Mouse (Mus musculus): Measurements from ENCODE around the gene Susd6. TPM values are rescaled to one million over a fixed set of nuclear protein-coding genes. Genes with fewer than 3 reads are reported as not detected.

The Susd6 gene
- polyA plus RNA-seq, 1 experiment from 2014 or later = 11.7 TPM

- H3K4me2 ChIP-seq (ENCODE audit: low read length) = no peak overlapping the region
- WGBS = 51% methylated on average over 4 of the region's 4 CpGs
- H3K4me3 ChIP-seq (ENCODE audit: low read depth, low read length) = no peak overlapping the region
- DNase-seq (ENCODE audit: low spot score) (no peak), ATAC-seq (no peak)
- peaks cover 37% of the 10 kb centered on the region for H3K36me3 ChIP-seq (ENCODE audit: control insufficient read depth, insufficient read depth, low read length)
- H3K4me1 ChIP-seq (ENCODE audit: control insufficient read depth, insufficient read depth, low read length) = no peaks in the 10 kb centered on the region
- H3K9ac ChIP-seq (ENCODE audit: low read length) = no peak overlapping the region
- H3K27ac ChIP-seq (ENCODE audit: low read depth, low read length) = no peak overlapping the region
- H3K27me3 ChIP-seq (replicated peaks; ENCODE audit: control insufficient read depth, insufficient read depth, low read length) = no peaks in the 10 kb centered on the region
- H3K9me3 ChIP-seq (replicated peaks; ENCODE audit: control insufficient read depth, low read length) = no peaks in the 10 kb centered on the region
These were observed 89.0 kb downstream of the Susd6 start for GRCm38 (mm10) chr12:80879267-80879666.

GRCm38 (mm10) chr12:80881121-80881520 is 90.8 kb downstream of the Susd6 start:
- Histone ChIP-seq H3K27me3 (replicated peaks; ENCODE audit: control insufficient read depth, insufficient read depth, low read length) (no peaks in the 10 kb centered on the region), H3K9me3 (replicated peaks; ENCODE audit: control insufficient read depth, low read length) (no peaks in the 10 kb centered on the region), H3K4me3 (ENCODE audit: low read depth, low read length) (no peak overlapping the region), H3K9ac (ENCODE audit: low read length) (no peak overlapping the region), H3K4me1 (ENCODE audit: control insufficient read depth, insufficient read depth, low read length) (no peaks in the 10 kb centered on the region), H3K36me3 (ENCODE audit: control insufficient read depth, insufficient read depth, low read length) (peaks cover 21% of the 10 kb centered on the region), H3K4me2 (ENCODE audit: low read length) (no peak overlapping the region), H3K27ac (ENCODE audit: low read depth, low read length) (no peak overlapping the region)
- DNase-seq (ENCODE audit: low spot score) (no peak), ATAC-seq (no peak)
- 95% methylated on average over 3 of the region's 3 CpGs for WGBS

DNA sequence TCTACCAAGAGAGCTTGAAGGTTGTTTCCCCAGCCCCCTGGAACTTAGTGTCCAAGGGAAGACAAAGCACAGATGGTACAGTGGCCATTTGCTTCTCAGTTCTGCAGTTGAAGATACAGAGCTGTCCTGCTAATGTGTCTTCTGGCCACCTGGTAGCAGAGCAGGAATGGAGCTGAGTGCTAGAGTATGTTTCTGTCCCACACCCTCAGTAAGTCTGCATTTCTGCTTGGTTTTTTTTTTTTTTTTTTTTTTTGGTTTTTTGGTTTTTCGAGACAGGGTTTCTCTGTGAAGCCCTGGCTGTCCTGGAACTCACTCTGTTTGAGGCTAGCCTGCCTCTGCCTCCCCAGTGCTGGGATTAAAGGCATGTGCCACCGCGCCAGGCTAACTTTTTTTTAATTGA is 93.0 kb downstream of the Susd6 start:
- Histone ChIP-seq H3K36me3 (ENCODE audit: control insufficient read depth, insufficient read depth, low read length) (no peaks in the 10 kb centered on the region; the same call in 1 of the 2 replicates), H3K4me2 (ENCODE audit: low read length) (no peak overlapping the region), H3K4me3 (ENCODE audit: low read depth, low read length) (no peak overlapping the region), H3K27ac (ENCODE audit: low read depth, low read length) (no peak overlapping the region), H3K4me1 (ENCODE audit: control insufficient read depth, insufficient read depth, low read length) (no peaks in the 10 kb centered on the region), H3K9ac (ENCODE audit: low read length) (no peak overlapping the region), H3K27me3 (replicated peaks; ENCODE audit: control insufficient read depth, insufficient read depth, low read length) (no peaks in the 10 kb centered on the region), H3K9me3 (replicated peaks; ENCODE audit: control insufficient read depth, low read length) (no peaks in the 10 kb centered on the region)
- DNase-seq (ENCODE audit: low spot score) (no peak), ATAC-seq (no peak)
- 92% methylated on average over 3 of the region's 3 CpGs for WGBS

GRCm38 (mm10) chr12:80883881-80884280 is 93.6 kb downstream of the Susd6 start:
- WGBS = 78% methylated on average over 5 of the region's 5 CpGs
- Histone ChIP-seq H3K4me3 (ENCODE audit: low read depth, low read length) (no peak overlapping the region), H3K9me3 (replicated peaks; ENCODE audit: control insufficient read depth, low read length) (no peaks in the 10 kb centered on the region), H3K36me3 (ENCODE audit: control insufficient read depth, insufficient read depth, low read length) (no peaks in the 10 kb centered on the region), H3K27me3 (replicated peaks; ENCODE audit: control insufficient read depth, insufficient read depth, low read length) (no peaks in the 10 kb centered on the region), H3K4me1 (ENCODE audit: control insufficient read depth, insufficient read depth, low read length) (no peaks in the 10 kb centered on the region), H3K9ac (ENCODE audit: low read length) (no peak overlapping the region), H3K4me2 (ENCODE audit: low read length) (no peak overlapping the region), H3K27ac (ENCODE audit: low read depth, low read length) (no peak overlapping the region)
- ATAC-seq (no peak), DNase-seq (ENCODE audit: low spot score) (no peak)

DNA sequence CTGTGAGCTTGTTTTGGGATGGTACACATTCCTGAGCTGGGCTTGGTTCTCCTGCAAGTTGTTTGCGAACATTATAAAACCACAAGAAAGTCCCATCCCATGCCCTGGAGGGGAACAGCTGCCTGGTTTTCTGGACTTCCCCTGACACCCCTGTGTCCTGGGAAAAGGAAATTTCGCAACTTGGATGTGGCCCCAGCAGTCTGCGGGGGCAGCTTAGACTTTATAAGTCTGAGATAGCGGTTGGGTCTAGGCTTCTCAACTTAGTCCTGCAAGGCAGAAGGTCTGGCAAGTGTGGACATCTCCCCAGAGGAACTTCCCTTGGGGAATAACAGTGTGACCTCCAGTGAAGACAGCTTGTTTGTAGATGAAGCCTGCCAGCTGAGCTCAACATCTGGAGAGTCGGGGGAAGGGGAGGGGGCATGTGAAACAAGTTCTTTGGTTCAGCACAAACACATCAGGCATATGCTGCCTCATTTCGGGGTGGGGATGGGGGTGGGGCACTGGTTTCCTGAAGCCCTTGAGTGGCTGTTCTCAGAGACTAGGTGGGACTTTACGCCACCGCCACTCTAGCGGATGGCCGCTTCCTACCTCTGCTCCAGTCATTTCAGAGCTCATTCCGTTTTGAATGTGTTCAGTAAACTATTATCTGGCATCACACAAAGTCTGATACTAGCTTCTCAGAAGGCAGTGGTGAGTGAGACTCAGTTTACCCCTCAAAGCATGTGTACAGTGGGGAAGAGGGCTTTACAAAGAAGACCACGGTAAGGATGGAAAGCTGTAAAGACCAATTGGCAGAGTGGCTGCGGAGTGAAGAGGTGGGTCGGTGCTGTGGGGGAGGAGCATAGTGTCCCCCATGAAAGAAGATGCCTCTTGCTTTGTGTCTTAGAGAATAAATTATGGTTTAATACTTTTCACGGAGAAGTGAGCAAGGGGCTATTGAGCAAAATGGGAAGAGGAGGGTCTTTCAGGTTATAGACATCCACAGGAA is 95.3 kb downstream of the Susd6 start:
- no peak overlapping the region for H3K27ac ChIP-seq (ENCODE audit: low read depth, low read length)
- ATAC-seq = no peak
- no peaks in the 10 kb centered on the region for H3K4me1 ChIP-seq (ENCODE audit: control insufficient read depth, insufficient read depth, low read length)
- no peak for DNase-seq (ENCODE audit: low spot score)
- no peak overlapping the region for H3K9ac ChIP-seq (ENCODE audit: low read length)
- no peaks in the 10 kb centered on the region for H3K27me3 ChIP-seq (replicated peaks; ENCODE audit: control insufficient read depth, insufficient read depth, low read length)
- 58% methylated on average over 15 of the region's 15 CpGs for WGBS
- no peaks in the 10 kb centered on the region for H3K36me3 ChIP-seq (ENCODE audit: control insufficient read depth, insufficient read depth, low read length)
- H3K4me3 ChIP-seq (ENCODE audit: low read depth, low read length) = no peak overlapping the region
- H3K9me3 ChIP-seq (replicated peaks; ENCODE audit: control insufficient read depth, low read length) = 0 out of 2 replicates have a peak, but pooled peaks cover 2% of the 10 kb centered on the region
- no peak overlapping the region for H3K4me2 ChIP-seq (ENCODE audit: low read length)

GRCm38 (mm10) chr12:80887036-80887435 is 96.7 kb downstream of the Susd6 start:
- 84% methylated on average over 2 of the region's 2 CpGs for WGBS
- Histone ChIP-seq H3K36me3 (ENCODE audit: control insufficient read depth, insufficient read depth, low read length) (no peaks in the 10 kb centered on the region), H3K4me2 (ENCODE audit: low read length) (no peak overlapping the region), H3K4me3 (ENCODE audit: low read depth, low read length) (no peak overlapping the region), H3K4me1 (ENCODE audit: control insufficient read depth, insufficient read depth, low read length) (no peaks in the 10 kb centered on the region), H3K9ac (ENCODE audit: low read length) (no peak overlapping the region), H3K27me3 (replicated peaks; ENCODE audit: control insufficient read depth, insufficient read depth, low read length) (no peaks in the 10 kb centered on the region), H3K27ac (ENCODE audit: low read depth, low read length) (no peak overlapping the region), H3K9me3 (replicated peaks; ENCODE audit: control insufficient read depth, low read length) (0 out of 2 replicates have a peak, but pooled peaks cover 2% of the 10 kb centered on the region)
- DNase-seq (ENCODE audit: low spot score) = no peak
- ATAC-seq = no peak

DNA sequence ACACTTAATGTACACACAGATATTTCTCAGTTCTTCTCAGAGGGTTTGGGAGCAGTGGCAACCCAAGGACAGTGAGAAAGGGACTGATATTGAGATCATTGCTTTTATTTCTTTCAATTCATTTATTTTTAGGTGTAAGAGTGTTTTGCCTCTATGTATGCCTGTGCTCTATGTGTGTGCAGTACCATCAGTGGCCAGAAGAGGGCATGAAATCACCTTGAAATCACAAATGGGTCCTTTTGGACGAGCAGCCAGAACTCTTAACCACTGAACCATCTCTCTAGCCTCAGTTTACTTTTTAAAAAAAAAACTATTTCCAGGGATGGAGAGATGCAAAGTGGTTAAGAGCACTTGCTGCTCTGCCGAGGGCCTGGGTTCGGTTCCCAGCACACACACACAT is 99.0 kb downstream of the Susd6 start:
- Histone ChIP-seq H3K27me3 (replicated peaks; ENCODE audit: control insufficient read depth, insufficient read depth, low read length) (no peaks in the 10 kb centered on the region), H3K36me3 (ENCODE audit: control insufficient read depth, insufficient read depth, low read length) (no peaks in the 10 kb centered on the region), H3K4me2 (ENCODE audit: low read length) (no peak overlapping the region), H3K9me3 (replicated peaks; ENCODE audit: control insufficient read depth, low read length) (0 out of 2 replicates have a peak, but pooled peaks cover 2% of the 10 kb centered on the region), H3K9ac (ENCODE audit: low read length) (no peak overlapping the region), H3K4me1 (ENCODE audit: control insufficient read depth, insufficient read depth, low read length) (no peaks in the 10 kb centered on the region), H3K4me3 (ENCODE audit: low read depth, low read length) (no peak overlapping the region), H3K27ac (ENCODE audit: low read depth, low read length) (no peak overlapping the region)
- ATAC-seq (no peak), DNase-seq (ENCODE audit: low spot score) (no peak)
- 97% methylated on average over 3 of the region's 3 CpGs for whole genome bisulfite sequencing

- H3K4me3 ChIP-seq (ENCODE audit: low read depth, low read length) = no peak overlapping the region
- 0 out of 2 replicates have a peak, but pooled peaks cover 2% of the 10 kb centered on the region for H3K9me3 ChIP-seq (replicated peaks; ENCODE audit: control insufficient read depth, low read length)
- WGBS = 95% methylated on average over 2 of the region's 2 CpGs
- H3K27me3 ChIP-seq (replicated peaks; ENCODE audit: control insufficient read depth, insufficient read depth, low read length) = no peaks in the 10 kb centered on the region
- H3K4me2 ChIP-seq (ENCODE audit: low read length) = no peak overlapping the region
- H3K27ac ChIP-seq (ENCODE audit: low read depth, low read length) = no peak overlapping the region
- H3K36me3 ChIP-seq (ENCODE audit: control insufficient read depth, insufficient read depth, low read length) = no peaks in the 10 kb centered on the region
- no peaks in the 10 kb centered on the region for H3K4me1 ChIP-seq (ENCODE audit: control insufficient read depth, insufficient read depth, low read length)
- ATAC-seq (no peak), DNase-seq (ENCODE audit: low spot score) (no peak)
- no peak overlapping the region for H3K9ac ChIP-seq (ENCODE audit: low read length)
These were observed 100.8 kb downstream of the Susd6 start for GRCm38 (mm10) chr12:80891074-80891473.
